Mouse (Mus musculus) urinary bladder, postnatal 25 days (tissue): ENCODE measurements around the gene Tmem198.

Experiments
- DNase-seq: peaks from one replicate; pipeline ENCODE4 v3.0.0; 2022; ENCODE audit warnings: low spot score

Tmem198 gene

DNA sequence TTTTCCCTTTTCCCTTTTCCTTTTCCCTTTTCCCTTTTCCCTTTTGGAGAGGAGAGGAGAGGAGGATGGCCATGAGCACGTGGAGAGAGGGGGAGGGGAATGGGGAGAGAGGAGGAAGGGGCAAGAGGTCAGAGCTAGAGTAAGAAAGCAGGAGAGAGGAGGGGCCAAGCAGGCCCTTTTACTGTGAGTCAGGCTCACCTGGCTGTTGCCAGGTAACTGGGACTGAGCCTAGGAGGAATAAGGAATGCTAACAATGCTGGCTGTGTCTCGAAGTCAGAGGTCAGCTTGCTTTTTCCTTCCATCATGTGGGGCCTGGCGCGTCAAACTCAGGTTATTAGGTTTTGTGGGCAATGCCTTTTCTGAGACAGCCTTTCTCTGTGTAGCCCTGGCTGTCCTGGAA, 38.7 kb downstream of the Tmem198 start:
- no peak for DNase-seq

DNA sequence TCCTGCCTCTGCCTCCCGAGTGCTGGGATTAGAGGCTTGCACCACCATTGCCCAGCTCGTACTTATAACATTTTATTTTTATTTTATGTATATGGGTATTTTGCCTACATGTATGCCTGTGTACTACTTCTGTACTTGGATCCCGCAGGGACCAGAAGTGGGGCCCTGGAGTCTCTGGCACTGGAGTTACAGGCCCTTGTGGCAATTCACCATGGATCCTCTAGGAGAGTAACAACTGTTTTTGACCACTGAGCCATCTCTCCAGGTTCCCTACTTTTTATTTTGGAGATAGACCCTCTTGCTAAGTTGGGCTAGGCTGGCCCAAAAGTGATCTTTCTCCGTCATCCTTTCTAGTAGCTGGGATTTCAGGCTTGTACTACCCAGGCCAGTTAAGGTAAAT, 39.1 kb downstream of the Tmem198 start:
- DNase-seq = no peak

DNA sequence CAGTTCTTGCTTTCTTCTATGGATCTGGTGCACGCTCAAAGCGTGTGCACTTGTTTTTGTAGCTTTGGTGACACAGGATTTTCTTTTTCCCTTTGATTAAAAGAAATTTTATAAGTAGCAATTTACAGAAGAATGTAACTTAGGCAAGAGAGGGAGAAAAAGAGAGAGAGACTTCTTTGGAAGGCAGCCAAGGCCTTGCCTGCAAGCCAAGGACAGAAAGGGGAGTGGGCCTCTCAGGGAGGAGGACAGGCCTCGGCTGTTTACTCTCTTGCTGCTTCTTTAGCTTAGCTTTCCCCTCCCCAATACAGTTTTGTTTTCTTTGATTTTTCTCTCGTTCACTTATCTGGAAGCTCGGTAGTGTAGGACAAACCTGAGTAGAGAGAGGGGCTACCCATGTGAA, 40.2 kb downstream of the Tmem198 start:
- DNase-seq = no peak

DNA sequence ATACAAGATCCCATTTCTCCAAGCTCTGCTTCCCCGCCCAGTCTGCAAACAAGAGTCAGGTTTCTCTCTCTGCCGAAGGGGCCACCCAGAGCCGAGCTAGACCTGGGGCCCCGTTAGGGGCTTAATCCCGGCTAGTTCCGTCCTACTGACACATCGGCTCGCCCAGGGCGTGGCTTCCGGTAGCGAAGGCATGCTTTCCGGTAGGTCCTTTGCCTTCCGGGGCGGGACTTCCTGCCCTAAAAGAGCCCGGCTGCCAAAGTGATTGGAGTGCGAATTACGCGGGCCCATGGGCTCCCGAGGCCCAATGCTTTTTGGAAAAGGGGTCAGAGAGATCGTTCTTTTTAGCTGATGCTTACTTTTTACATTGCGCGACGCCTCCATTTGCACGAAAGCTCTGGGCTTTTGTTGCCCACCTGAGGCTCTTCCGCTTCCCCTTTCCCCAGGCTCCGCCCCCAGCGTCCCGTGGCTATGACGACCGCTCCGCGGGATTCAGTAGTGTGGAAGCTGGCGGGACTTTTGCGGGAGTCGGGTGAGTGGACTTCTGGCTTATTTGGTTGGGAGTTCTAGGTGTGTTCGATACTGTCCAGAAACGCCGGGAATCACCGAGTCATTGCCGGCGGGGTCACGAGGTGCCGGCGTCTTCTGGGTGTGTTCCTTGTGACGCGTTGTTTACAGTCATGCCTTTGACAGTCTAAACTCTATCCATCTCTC, 42.1 kb downstream of the Tmem198 start, which contains the start of gene Stk11ip:
Gene Stk11ip, plus strand, starts transcription at position 209 of the 711 bp plus-strand sequence.
- DNase-seq = peak; percentile 88

DNA sequence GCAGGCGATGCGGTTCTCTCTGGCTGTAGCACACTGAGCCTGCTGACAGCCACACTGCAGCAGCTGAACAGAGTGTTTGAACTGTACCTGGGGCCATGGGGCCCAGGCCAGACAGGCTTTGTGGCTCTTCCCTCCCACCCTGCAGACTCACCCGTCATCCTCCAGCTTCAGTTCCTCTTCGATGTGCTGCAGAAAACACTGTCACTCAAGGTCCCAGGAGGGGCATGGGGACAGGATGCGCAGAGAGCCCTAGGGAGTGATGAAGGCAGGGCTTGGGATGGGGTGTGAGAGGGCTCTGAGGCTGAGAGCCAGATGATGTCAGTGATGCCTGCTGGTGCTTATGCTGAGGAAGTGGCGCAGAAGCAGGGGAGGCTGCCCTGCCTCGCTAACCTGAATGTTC, 45.3 kb downstream of the Tmem198 start:
- DNase-seq = no peak

DNA sequence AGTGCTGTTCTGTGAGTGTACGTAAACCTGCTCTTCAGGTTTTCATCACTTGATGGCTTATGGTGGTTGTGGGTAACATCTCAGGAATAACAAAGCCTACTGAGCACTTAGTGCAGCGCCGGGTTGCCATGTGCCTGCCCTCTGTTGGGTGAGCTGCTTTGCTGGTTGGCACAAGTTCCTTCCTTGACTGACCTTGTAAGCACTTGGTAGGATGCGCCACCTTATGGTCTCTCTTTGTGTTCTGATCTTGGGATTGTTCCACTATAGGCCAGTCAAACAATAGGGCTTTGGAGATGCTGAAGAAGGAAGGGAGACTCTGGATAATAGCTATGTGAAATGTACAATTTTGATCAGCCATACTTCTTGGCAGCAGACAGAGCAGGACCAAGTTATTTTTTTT, 51.2 kb downstream of the Tmem198 start:
- DNase-seq = no peak

DNA sequence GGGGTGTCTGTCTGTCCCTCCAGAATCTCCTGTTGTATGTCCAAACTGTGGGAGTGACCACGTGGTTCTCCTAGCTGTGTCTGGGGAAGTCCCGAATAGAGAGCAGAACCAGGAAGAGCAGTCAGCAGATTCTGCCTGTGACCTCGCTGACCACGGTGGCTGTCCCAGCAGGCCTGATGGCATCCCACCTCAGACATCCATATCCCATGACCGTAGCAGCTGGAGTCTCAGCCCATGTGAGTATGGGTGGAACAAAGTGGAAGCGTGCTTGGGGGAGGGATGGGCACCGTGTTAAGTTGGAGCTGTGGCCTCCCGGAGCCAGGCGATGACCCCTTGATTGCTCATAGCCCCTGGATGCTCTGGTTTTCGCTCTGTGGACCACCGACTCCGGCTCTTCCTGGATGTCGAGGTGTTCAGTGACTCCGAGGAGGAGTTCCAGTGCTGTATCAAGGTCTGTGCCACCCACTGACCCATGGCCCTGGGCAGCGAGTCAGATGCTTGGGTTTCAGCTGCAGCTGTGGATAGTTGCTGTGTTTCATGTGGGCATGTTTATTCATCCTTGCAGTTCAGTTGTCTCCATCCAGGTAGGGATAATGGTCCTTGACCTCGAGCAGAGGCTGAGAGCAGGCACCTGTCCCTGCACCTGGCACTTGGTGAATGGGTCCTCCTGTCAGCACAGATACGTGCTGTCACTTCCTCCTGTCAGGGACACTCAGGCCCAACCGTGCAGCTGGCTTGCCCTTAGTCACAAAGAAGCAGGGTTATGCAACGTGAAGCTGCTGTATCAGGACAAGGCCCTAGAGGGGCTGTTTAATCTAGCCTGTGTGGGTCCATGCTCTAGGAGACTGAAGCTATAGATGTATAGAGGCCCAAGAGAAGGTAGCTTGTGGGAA, 53.2 kb downstream of the Tmem198 start:
- no peak for DNase-seq

DNA sequence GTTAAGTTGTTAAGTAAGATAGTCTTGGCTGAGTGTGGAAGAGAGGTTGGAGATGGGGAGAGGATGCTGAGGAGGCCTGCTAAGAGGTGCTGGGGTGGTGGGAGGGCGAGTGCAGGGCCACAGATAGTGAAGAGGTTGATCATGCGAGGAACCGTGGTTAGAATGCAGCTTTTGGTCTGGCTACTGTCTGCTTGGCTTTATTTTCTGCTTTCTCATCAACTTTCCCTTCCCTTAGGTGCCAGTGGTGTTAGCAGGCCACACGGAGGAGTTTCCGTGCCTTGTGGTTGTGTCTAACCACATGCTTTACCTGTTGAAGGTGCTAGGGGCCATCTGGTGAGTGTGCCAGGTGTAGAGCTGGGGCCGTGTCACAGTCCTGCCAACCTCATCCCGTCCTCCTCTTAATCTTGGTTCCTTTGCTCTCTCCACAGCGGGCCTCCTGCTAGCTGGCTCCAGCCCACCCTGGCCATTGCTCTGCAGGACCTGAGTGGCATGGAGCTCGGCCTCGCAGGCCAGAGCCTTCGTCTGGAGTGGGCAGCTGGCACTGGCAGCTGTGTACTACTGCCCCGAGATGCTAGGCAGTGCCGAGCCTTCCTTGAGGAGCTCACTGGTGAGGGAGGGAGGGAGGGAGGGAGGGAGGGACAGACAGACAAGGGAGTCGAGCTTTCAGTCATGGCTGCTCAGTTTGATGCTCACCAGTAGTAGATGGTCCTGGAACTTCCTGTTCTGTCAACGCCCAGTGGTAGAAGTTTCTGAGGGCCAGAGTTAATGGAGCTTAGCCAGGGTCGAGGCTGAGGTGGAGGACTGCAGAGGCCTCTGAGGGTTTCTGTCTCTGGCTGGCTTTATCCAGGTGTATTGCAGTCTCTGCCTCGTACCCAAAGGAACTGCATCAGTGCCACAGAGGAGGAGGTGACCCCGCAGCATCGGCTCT, 54.3 kb downstream of the Tmem198 start:
- no peak for DNase-seq
